Mouse (Mus musculus) gastrocnemius, adult 2 months (tissue): ENCODE results near the gene Wdr18. TPM values are rescaled to one million over a fixed set of nuclear protein-coding genes. Genes with fewer than 3 reads are reported as not detected.

Experiments
- DNase-seq: peaks from one replicate; pipeline ENCODE4 v3.0.0; 2022
- H3K27ac ChIP-seq: fragments of 200-600 bp; 2 replicates; pipeline ENCODE4 v1.8.1; 2022; ENCODE audit warnings: mild to moderate bottlenecking
- H3K4me3 ChIP-seq: fragments of 200-600 bp; 2 replicates; pipeline ENCODE4 v1.8.1; 2022; ENCODE audit warnings: mild to moderate bottlenecking, moderate library complexity
- CTCF ChIP-seq: fragments of 200-600 bp; IDR thresholded peaks from 2 replicates; pipeline ENCODE4 v1.8.1; 2022; ENCODE audit warnings: antibody characterized with exemption, mild to moderate bottlenecking, moderate library complexity
- intact Hi-C: fragments of 180-260 bp; cut with DNase I; formaldehyde crosslinking; loops from one replicate; pipeline ENCODE4 v1.15.1; 2025
- total RNA-seq, 2 experiments: library from RNA; stranded (reverse); gene quantifications; 2 replicates each; pipeline ENCODE4 v1.2.3; 2021

Gene Wdr18
- total RNA-seq, 2 experiments from 2014 or later, result 19.7 to 22.0 TPM

DNA sequence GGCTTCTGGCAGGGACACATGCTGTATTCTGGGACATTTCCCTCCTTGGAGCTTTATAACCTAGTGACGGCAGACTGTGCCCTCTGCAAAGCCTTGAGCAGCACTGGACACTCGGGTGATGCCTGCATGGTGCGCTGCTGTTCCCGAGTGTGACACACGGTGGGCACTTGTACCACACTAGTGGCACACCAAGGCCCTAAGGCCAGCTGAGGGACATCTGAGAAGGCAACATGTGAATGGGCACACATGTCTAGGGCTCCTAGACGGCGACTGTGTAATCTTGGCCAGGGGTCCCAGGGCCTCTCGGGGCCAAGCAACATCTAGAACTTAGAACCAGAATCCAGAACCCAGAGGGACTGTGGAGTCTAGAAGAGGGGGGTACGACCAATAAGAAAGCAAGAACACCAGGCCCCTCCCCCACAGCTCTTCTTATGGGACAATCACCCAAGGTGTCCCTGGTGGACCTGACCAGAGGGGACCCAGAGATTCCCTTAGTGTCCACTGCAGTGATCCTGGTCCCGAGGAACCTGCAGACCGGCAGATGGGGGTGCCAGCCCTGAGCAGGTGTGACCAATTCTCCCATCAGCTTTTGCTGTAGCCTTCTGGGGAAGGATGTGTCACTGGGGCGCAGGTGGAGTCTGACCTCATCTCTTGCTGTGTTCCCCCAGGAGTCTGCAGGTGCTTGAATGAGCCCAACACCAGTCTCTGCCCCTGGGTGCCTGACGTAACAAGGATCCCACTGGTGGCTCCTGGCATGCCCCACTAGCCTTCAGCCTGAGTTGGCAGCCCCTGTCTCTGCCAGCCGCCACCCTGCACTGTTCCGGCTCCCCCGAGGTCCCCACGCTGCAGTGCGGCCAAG, 29.8 kb upstream of the Wdr18 start:
- Histone ChIP-seq H3K27ac (no peak overlapping the region), H3K4me3 (no peak overlapping the region)
- intact Hi-C loops, result no loop called here
- no peak for DNase-seq
- TF ChIP-seq CTCF, result no peak

DNA sequence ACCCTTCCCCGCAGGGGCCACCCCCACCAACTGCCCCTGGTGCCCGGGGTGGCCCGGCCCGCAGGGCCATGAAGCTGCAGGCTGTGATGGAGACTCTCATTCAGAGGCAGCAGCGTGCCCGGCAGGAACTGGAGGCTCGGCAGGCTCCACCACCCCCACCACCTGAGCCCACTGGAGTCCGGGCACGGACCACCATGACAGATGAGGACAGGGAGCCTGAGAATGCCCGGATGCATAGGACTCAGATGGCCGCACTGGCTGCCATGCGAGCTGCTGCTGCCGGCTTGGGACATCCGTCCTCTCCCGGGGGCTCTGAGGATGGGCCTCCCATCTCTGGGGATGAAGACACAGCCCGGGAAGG, 29.1 kb upstream of the Wdr18 start:
- no peak for DNase-seq
- Histone ChIP-seq H3K4me3 (no peak overlapping the region), H3K27ac (no peak overlapping the region)
- no peak for TF ChIP-seq CTCF
- intact Hi-C loops, result no loop called here

- H3K27ac ChIP-seq, result peak overlapping the region; percentile 77; the same call in 1 of the 2 replicates
- intact Hi-C loops, result no loop called here
- DNase-seq, result no peak
- H3K4me3 ChIP-seq, result no peak overlapping the region
- no peak for TF ChIP-seq CTCF
These were observed 28.2 kb upstream of the Wdr18 start for GRCm38 (mm10) chr10:79931797-79932196.

GRCm38 (mm10) chr10:79932736-79933135, 27.2 kb upstream of the Wdr18 start:
- TF ChIP-seq CTCF, result no peak
- Histone ChIP-seq H3K4me3 (peak overlapping the region; percentile 1; the same call in 1 of the 2 replicates), H3K27ac (peak overlapping the region; percentile 77)
- peak; percentile 88 for DNase-seq
- intact Hi-C loops, result no loop called here

- TF ChIP-seq CTCF, result no peak
- DNase-seq, result peak; percentile 52
- Histone ChIP-seq H3K27ac (peak overlapping the region; percentile 77), H3K4me3 (peak overlapping the region; percentile 1; the same call in 1 of the 2 replicates)
- intact Hi-C loops, result no loop called here
These were observed 26.7 kb upstream of the Wdr18 start for GRCm38 (mm10) chr10:79933145-79933679.

DNA sequence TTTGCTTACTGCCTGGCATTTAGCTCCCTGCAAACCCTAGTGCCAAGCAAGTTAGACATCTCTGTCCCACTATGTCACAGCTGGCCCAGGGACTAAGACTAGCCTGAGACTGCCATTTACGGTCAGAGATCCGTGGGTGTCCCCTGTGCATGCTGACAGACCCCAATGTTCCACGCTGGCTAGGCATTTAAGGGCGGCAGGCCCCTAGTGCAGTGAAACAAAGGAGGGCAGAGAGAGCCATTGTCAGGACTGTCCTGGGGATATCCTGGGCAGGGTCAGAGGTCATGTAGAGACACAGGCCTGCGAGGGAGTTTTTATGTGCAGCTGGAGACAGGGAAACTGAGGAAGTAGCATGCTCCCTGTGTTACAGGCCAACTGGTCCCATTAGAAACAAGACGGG, 26.1 kb upstream of the Wdr18 start:
- intact Hi-C loops, result no loop called here
- no peak for TF ChIP-seq CTCF
- Histone ChIP-seq H3K27ac (peak overlapping the region; percentile 77), H3K4me3 (peak overlapping the region; percentile 5)
- no peak for DNase-seq

- Histone ChIP-seq H3K4me3 (peak overlapping the region; percentile 5), H3K27ac (peak overlapping the region; percentile 77)
- peak; percentile 96 for DNase-seq
- TF ChIP-seq CTCF, result no peak
- intact Hi-C loops, result no loop called here
These were observed 25.7 kb upstream of the Wdr18 start for GRCm38 (mm10) chr10:79934272-79934721.

- peak overlapping the region; percentile 77 for H3K27ac ChIP-seq
- intact Hi-C loops, result no loop called here
- H3K4me3 ChIP-seq, result 0 out of 2 replicates have a peak overlapping the region, but pooled peaks have one; percentile 5
- no peak for DNase-seq
- TF ChIP-seq CTCF, result no peak
These were observed 25.0 kb upstream of the Wdr18 start for GRCm38 (mm10) chr10:79934794-79935569.

DNA sequence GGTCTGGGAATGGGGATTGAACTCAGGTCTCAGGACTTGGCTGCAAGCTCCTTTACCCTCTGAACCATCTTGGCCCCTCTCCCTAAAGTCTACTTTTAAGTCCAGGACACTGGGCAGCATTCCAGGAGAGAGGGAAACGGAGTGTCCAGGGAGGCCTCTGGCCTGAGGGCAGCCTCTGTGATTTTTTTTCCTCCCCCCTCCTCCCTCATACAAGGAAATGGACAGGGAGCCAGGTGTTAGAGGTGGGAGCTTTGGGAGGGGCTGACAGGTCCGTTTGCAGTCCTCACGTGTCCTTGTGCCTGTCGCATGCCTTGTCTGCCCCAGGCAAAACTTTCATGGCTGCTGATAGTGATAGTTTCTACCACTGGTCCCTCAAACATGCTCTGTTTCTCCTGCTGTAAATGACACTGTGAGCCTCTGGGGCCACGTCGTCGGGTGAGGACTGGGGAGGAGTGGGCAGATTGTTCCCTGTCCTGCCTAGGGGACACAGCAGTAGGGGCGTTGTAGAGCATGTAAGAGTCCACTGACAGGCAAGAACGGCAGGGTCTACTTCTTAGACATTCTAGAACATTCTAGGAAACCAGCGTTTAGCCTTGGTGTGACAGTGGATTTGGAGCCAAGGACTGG, 23.6 kb upstream of the Wdr18 start:
- Histone ChIP-seq H3K4me3 (peak overlapping the region; percentile 55), H3K27ac (peak overlapping the region; percentile 63)
- DNase-seq, result no peak
- no peak for TF ChIP-seq CTCF
- intact Hi-C loops, result loop anchor here (2.0 kb wide), 1 partner anchor 16 kb away; no protein-coding TSS in a partner anchor

- intact Hi-C loops, result loop anchor here (2.0 kb wide), 1 partner anchor 16 kb away; no protein-coding TSS in a partner anchor
- DNase-seq, result peak; percentile 88
- no peak for TF ChIP-seq CTCF
- Histone ChIP-seq H3K27ac (peak overlapping the region; percentile 63), H3K4me3 (peak overlapping the region; percentile 55)
These were observed 23.0 kb upstream of the Wdr18 start for GRCm38 (mm10) chr10:79936911-79937441.

- no peak for DNase-seq
- TF ChIP-seq CTCF, result no peak
- Histone ChIP-seq H3K4me3 (no peak overlapping the region), H3K27ac (no peak overlapping the region)
- intact Hi-C loops, result loop anchor here (2.0 kb wide), 1 partner anchor 15 kb away; no protein-coding TSS in a partner anchor
These were observed 22.0 kb upstream of the Wdr18 start for GRCm38 (mm10) chr10:79937775-79938526.

GRCm38 (mm10) chr10:79940749-79941148, 19.2 kb upstream of the Wdr18 start:
- no peak for TF ChIP-seq CTCF
- DNase-seq, result peak; percentile 48
- intact Hi-C loops, result no loop called here
- Histone ChIP-seq H3K27ac (no peak overlapping the region), H3K4me3 (no peak overlapping the region)
